Mouse (Mus musculus) limb, embryonic 10.5 days (tissue): ENCODE measurements around the gene Scn10a. TPM values are rescaled to one million over a fixed set of nuclear protein-coding genes. Genes with fewer than 3 reads are reported as not detected.
A peak's percentile ranks its signal among the peaks of the same experiment; 100 is the strongest.

ENCODE experiments used
- DNase-seq: peaks from one replicate; pipeline ENCODE4 v3.0.0-alpha.2; 2017; ENCODE audit warnings: low spot score
- H3K27ac ChIP-seq: fragments of 300-500 bp; sonication (generic); 2 replicates; pipeline ENCODE4 v1.5.1; 2016; ENCODE audit warnings: mild to moderate bottlenecking
- H3K27me3 ChIP-seq: fragments of 300-500 bp; sonication (generic); 2 replicates; pipeline ENCODE4 v1.6.1; 2016; ENCODE audit warnings: low read depth, mild to moderate bottlenecking; ENCODE audit not compliant: poor library complexity, severe bottlenecking
- H3K36me3 ChIP-seq: fragments of 300-500 bp; sonication (generic); 2 replicates; pipeline ENCODE4 v1.6.1; 2016; ENCODE audit warnings: mild to moderate bottlenecking, moderate library complexity
- H3K4me1 ChIP-seq: fragments of 300-500 bp; sonication (generic); 2 replicates; pipeline ENCODE4 v1.6.1; 2016
- H3K4me3 ChIP-seq: fragments of 300-500 bp; sonication (generic); 2 replicates; pipeline ENCODE4 v1.5.1; 2016; ENCODE audit warnings: mild to moderate bottlenecking, moderate library complexity
- H3K9me3 ChIP-seq: fragments of 300-500 bp; sonication (generic); replicated peaks from 2 replicates; pipeline ENCODE4 v1.6.1; 2016; ENCODE audit warnings: mild to moderate bottlenecking
- whole genome bisulfite sequencing: fragments of 180-500 bp; shearing (Covaris S2); methylation state at CpG from one replicate; pipeline ENCODE4 v1.1.7; 2016; 5-methylcytosine and 5-hydroxymethylcytosine counted together
- polyA plus RNA-seq: library from polyadenylated mRNA; unstranded; fragments of >200 nt; fragmentation: Nextera tagmentation; extraction: Ambion mirVana; gene quantifications from 2 replicates; pipeline ENCODE4 v1.2.1, GENCODE M21; 2016

The Scn10a gene
- polyA plus RNA-seq, 1 experiment from 2014 or later, result not detected

GRCm38 (mm10) chr9:119566214-119566613 lies 152.9 kb downstream of the Scn10a start:
- Histone ChIP-seq H3K27ac (no peak overlapping the region), H3K36me3 (no peaks in the 10 kb centered on the region), H3K4me3 (no peak overlapping the region), H3K4me1 (peaks cover 36% of the 10 kb centered on the region), H3K9me3 (no peaks in the 10 kb centered on the region), H3K27me3 (peaks cover 81% of the 10 kb centered on the region)
- no peak for DNase-seq
- WGBS, result 6% methylated on average over 10 of the region's 10 CpGs

- Histone ChIP-seq H3K27me3 (peaks cover 67% of the 10 kb centered on the region), H3K4me1 (peaks cover 43% of the 10 kb centered on the region), H3K4me3 (no peak overlapping the region), H3K27ac (no peak overlapping the region), H3K9me3 (no peaks in the 10 kb centered on the region), H3K36me3 (no peaks in the 10 kb centered on the region)
- DNase-seq, result no peak
- 82% methylated on average over 6 of the region's 6 CpGs for WGBS
Measured at GRCm38 (mm10) chr9:119564803-119565202, 154.3 kb downstream of the Scn10a start.

- H3K27ac ChIP-seq, result no peak overlapping the region
- peaks cover 54% of the 10 kb centered on the region for H3K4me1 ChIP-seq
- peaks cover 55% of the 10 kb centered on the region for H3K27me3 ChIP-seq
- no peaks in the 10 kb centered on the region for H3K36me3 ChIP-seq
- 80% methylated on average over 6 of the region's 6 CpGs for WGBS
- H3K4me3 ChIP-seq, result no peak overlapping the region
- no peak for DNase-seq
- H3K9me3 ChIP-seq, result no peaks in the 10 kb centered on the region
Measured at GRCm38 (mm10) chr9:119563617-119564016, 155.5 kb downstream of the Scn10a start.

- no peak overlapping the region for H3K4me3 ChIP-seq
Measured at GRCm38 (mm10) chr9:119562256-119562655, 156.9 kb downstream of the Scn10a start.

GRCm38 (mm10) chr9:119561746-119562145 lies 157.4 kb downstream of the Scn10a start:
- Histone ChIP-seq H3K36me3 (no peaks in the 10 kb centered on the region), H3K27me3 (peaks cover 38% of the 10 kb centered on the region), H3K4me1 (peaks cover 60% of the 10 kb centered on the region), H3K9me3 (no peaks in the 10 kb centered on the region), H3K27ac (0 out of 2 replicates have a peak overlapping the region, but pooled peaks have one; percentile 19), H3K4me3 (no peak overlapping the region)
- DNase-seq, result no peak
- 64% methylated on average over 8 of the region's 8 CpGs for WGBS

More at GRCm38 (mm10) chr9:119562256-119562655, 156.9 kb downstream of the Scn10a start:
- H3K9me3 ChIP-seq, result no peaks in the 10 kb centered on the region
- no peak for DNase-seq
- H3K4me1 ChIP-seq, result peaks cover 60% of the 10 kb centered on the region
- H3K36me3 ChIP-seq, result no peaks in the 10 kb centered on the region
- H3K27me3 ChIP-seq, result peaks cover 43% of the 10 kb centered on the region
- no peak overlapping the region for H3K27ac ChIP-seq
- 75% methylated on average over 12 of the region's 12 CpGs for WGBS

GRCm38 (mm10) chr9:119559537-119560276 lies 159.4 kb downstream of the Scn10a start:
- H3K27ac ChIP-seq, result peak overlapping the region; percentile 42; the same call in 1 of the 2 replicates
- WGBS, result 58% methylated on average over 16 of the region's 16 CpGs
- H3K4me3 ChIP-seq, result no peak overlapping the region
- peaks cover 17% of the 10 kb centered on the region; the same call in 1 of the 2 replicates for H3K27me3 ChIP-seq
- no peaks in the 10 kb centered on the region for H3K9me3 ChIP-seq
- no peak for DNase-seq
- no peaks in the 10 kb centered on the region for H3K36me3 ChIP-seq
- peaks cover 53% of the 10 kb centered on the region for H3K4me1 ChIP-seq

Other genes starting within 250 kb of the Scn10a start
- gene Scn5a, start 140.3 kb downstream of the Scn10a start, polyA plus RNA-seq, result 0.10 and 0.13 TPM in 2 replicates
- gene Scn11a, start 106.1 kb upstream of the Scn10a start, polyA plus RNA-seq, result 0.06 and 0.25 TPM in 2 replicates
- gene Wdr48, start 175.6 kb upstream of the Scn10a start, polyA plus RNA-seq, result 66.0 and 71.8 TPM in 2 replicates
- gene Gorasp1, start 218.2 kb upstream of the Scn10a start, polyA plus RNA-seq, result 30.3 and 33.0 TPM in 2 replicates
- gene Ttc21a, start 218.3 kb upstream of the Scn10a start, polyA plus RNA-seq, result 0.34 and 0.43 TPM in 2 replicates